Mouse (Mus musculus) midbrain, postnatal 0 days (tissue): Measurements from ENCODE around the gene Psmg1. TPM values are rescaled to one million over a fixed set of nuclear protein-coding genes. Genes with fewer than 3 reads are reported as not detected.

Experiments
- ATAC-seq: fragments of 200-750 bp; cut with Nextera tagmentation; 2 replicates; pipeline ENCODE4 v1.8.0; 2017; ENCODE audit warnings: moderate number of reproducible peaks, mild to moderate bottlenecking, moderate TSS enrichment, moderate library complexity; ENCODE audit not compliant: low FRiP score
- DNase-seq: peaks from one replicate; pipeline ENCODE4 v3.0.0-alpha.2; 2015; ENCODE audit warnings: low spot score
- H3K27ac ChIP-seq: fragments of 300-500 bp; sonication (generic); 2 replicates; pipeline ENCODE4 v1.5.1; 2014; ENCODE audit warnings: low read depth, mild to moderate bottlenecking, low read length, mixed read lengths
- H3K27me3 ChIP-seq: fragments of 300-500 bp; sonication (generic); 2 replicates; pipeline ENCODE4 v1.6.1; 2014; ENCODE audit warnings: low read length, control low read depth, mixed read lengths; ENCODE audit not compliant: insufficient read depth
- H3K36me3 ChIP-seq: fragments of 300-500 bp; sonication (generic); 2 replicates; pipeline ENCODE4 v1.6.1; 2014; ENCODE audit warnings: low read length, control low read depth, mixed read lengths; ENCODE audit not compliant: insufficient read depth
- H3K4me1 ChIP-seq: fragments of 300-500 bp; sonication (generic); 2 replicates; pipeline ENCODE4 v1.6.1; 2014; ENCODE audit warnings: mild to moderate bottlenecking, control low read depth, antibody characterized with exemption, low read length, mixed read lengths; ENCODE audit not compliant: insufficient read depth
- H3K4me2 ChIP-seq: fragments of 300-500 bp; sonication (generic); 2 replicates; pipeline ENCODE4 v1.6.1; 2014; ENCODE audit warnings: low read depth, mild to moderate bottlenecking, low read length, mixed read lengths; ENCODE audit not compliant: poor library complexity, severe bottlenecking
- H3K4me3 ChIP-seq: fragments of 300-500 bp; sonication (generic); 2 replicates; pipeline ENCODE4 v1.5.1; 2014; ENCODE audit warnings: low read depth, mild to moderate bottlenecking, low read length, moderate library complexity
- H3K9ac ChIP-seq: fragments of 300-500 bp; sonication (generic); replicated peaks from 2 replicates; pipeline ENCODE4 v1.6.1; 2014; ENCODE audit warnings: mild to moderate bottlenecking, low read length, moderate library complexity, mixed read lengths; ENCODE audit not compliant: poor library complexity, severe bottlenecking
- H3K9me3 ChIP-seq: fragments of 300-500 bp; sonication (generic); 2 replicates; pipeline ENCODE4 v1.6.1; 2016; ENCODE audit warnings: low read length, control low read depth
- CTCF ChIP-seq: IDR thresholded peaks from 2 replicates; pipeline ENCODE4 v1.5.1; 2016; ENCODE audit warnings: antibody characterized with exemption, mild to moderate bottlenecking
- WGBS: fragments of 180-500 bp; shearing (Covaris S2); extraction: QIAGEN DNeasy Blood & Tissue Kit; methylation state at CpG from one replicate; pipeline ENCODE4 v1.1.7; 2014; 5-methylcytosine and 5-hydroxymethylcytosine counted together
- polyA plus RNA-seq: library from polyadenylated mRNA; unstranded; fragments of >200 nt; fragmentation: Nextera tagmentation; extraction: Ambion mirVana; gene quantifications from 2 replicates; pipeline ENCODE4 v1.2.1, GENCODE M21; 2015
- total RNA-seq: library from RNA; depleted of rRNA; stranded (reverse); fragments of >200 nt; gene quantifications from 2 replicates; pipeline ENCODE4 v1.2.3, GENCODE M21; 2014

Psmg1 gene
- total and polyA plus RNA-seq, 2 experiments from 2014 or later = 27.3 to 50.9 TPM

DNA sequence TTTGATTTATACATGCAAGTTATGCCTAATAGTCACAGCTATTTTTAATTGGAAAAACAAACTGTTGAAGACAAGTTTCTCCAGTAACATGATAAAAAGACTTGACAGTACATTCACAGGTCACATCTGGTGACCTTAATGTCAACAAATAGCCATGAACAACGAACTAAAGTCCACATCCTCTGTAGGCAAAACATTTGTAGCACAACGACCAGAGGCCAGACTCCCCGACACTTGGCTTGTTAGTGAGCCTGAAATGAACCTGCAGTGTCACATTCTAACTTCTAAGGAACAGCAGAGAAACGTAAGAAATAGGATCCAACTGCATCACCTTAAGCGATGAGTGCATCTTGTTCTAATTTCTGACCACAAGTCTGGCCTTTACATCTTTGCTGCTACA lies 1.8 kb upstream of the Psmg1 start:
- WGBS = 80% methylated on average over 5 of the region's 5 CpGs
- Histone ChIP-seq H3K4me3 (no peak overlapping the region), H3K27ac (no peak overlapping the region), H3K4me1 (no peaks in the 10 kb centered on the region), H3K9me3 (no peaks in the 10 kb centered on the region), H3K27me3 (no peaks in the 10 kb centered on the region), H3K36me3 (peaks cover 19% of the 10 kb centered on the region; the same call in 1 of the 2 replicates), H3K9ac (no peak overlapping the region), H3K4me2 (no peak overlapping the region)
- ATAC-seq (no peak), DNase-seq (no peak)
- no peak for TF ChIP-seq CTCF

DNA sequence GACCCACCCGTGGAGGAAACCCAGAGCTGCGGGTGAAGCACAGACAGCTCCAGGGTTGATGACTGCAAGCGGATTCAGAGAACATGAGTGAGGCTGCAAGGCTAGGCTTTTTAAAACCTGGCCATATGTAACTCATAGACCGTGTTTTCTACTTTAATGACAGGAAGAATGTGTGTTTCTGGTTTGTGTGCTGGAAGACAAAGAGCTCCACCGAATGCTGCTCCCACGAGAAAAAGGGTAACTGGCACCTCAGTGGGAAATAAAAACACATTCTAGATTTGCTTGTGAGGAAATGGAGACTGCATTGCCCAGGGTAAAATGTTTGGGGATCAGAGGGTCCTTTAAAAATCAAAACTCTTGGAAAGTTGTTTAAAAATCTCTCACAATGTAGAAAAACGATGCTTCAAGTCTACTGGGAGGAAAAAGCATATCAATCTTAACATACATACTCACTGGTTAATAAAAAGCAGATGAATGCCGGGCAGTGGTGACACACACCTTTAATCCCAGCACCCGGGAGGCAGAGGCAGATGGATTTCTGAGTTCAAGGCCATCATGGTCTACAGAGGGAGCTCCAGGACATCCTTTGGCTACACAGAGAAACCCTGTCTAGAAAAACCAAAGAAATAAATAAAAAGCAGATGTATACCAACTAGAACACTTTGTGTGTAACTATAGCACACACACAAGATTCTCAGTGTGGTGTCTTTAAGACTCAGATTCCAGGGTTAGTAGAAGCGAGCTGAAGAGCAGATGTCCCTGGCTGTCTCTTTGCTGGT lies 551 bp upstream of the Psmg1 start:
- no peaks in the 10 kb centered on the region for H3K27me3 ChIP-seq
- H3K27ac ChIP-seq = peak overlapping the region; percentile 77
- H3K36me3 ChIP-seq = peaks cover 18% of the 10 kb centered on the region
- peak overlapping the region; percentile 74 for H3K4me3 ChIP-seq
- WGBS = 7% methylated on average over 10 of the region's 10 CpGs
- no peak; the same call in 1 of the 2 replicates for ATAC-seq
- peak overlapping the region; percentile 74 for H3K9ac ChIP-seq
- TF ChIP-seq CTCF = peak; percentile 34
- H3K9me3 ChIP-seq = no peaks in the 10 kb centered on the region
- H3K4me1 ChIP-seq = no peaks in the 10 kb centered on the region
- no peak for DNase-seq
- peak overlapping the region; percentile 71 for H3K4me2 ChIP-seq

DNA sequence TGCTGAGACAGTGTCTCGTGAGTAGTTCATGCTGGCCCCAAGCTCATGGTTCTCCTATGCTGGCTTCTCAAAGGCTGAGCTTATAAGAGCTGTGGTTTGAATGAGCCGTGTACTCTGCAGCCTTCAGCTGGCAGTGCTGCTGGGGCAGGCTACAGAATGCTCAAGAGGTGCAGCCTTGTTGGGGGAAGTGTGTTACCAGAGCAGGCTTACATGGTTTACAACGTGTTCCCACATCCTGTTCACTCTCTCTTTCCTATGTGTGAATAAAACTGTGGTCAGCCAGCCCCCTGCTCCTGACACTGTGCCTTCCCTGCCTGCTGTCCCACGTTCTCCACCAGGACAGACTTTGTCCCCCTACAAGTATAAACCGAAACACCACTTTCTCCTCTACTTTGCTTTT lies 5.8 kb downstream of the Psmg1 start:
- DNase-seq (no peak), ATAC-seq (no peak)
- no peaks in the 10 kb centered on the region for H3K27me3 ChIP-seq
- no peaks in the 10 kb centered on the region for H3K4me1 ChIP-seq
- H3K4me3 ChIP-seq = no peak overlapping the region
- H3K27ac ChIP-seq = no peak overlapping the region
- no peak for TF ChIP-seq CTCF
- H3K9ac ChIP-seq = no peak overlapping the region
- H3K36me3 ChIP-seq = peaks cover 24% of the 10 kb centered on the region
- H3K4me2 ChIP-seq = no peak overlapping the region
- 90% methylated on average over 5 of the region's 5 CpGs for WGBS
- H3K9me3 ChIP-seq = no peaks in the 10 kb centered on the region

DNA sequence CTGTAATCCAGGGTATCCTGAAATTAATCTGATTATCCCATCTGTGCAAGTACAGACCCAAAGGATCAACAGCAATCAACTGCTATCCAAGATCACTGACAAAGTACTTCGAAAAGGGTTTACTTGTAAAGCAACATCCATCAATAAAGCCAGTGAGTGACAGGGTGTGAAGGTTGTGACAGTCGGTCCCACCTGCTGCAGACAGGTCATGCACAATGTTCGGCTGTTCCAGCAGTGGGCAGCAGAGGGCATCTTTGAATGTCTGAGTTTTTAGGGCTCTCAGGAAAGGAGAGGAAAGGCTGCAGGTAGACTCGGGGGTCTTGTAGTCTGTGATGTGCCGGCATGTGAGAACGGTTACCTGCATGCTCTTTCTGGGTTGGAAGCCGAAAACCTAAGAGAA lies 7.2 kb downstream of the Psmg1 start:
- Histone ChIP-seq H3K36me3 (peaks cover 24% of the 10 kb centered on the region), H3K4me3 (no peak overlapping the region), H3K9me3 (no peaks in the 10 kb centered on the region), H3K9ac (no peak overlapping the region), H3K27ac (no peak overlapping the region), H3K27me3 (no peaks in the 10 kb centered on the region), H3K4me2 (no peak overlapping the region), H3K4me1 (no peaks in the 10 kb centered on the region)
- TF ChIP-seq CTCF = peak; percentile 65
- DNase-seq (peak; percentile 26), ATAC-seq (no peak)
- WGBS = 83% methylated on average over 7 of the region's 7 CpGs

DNA sequence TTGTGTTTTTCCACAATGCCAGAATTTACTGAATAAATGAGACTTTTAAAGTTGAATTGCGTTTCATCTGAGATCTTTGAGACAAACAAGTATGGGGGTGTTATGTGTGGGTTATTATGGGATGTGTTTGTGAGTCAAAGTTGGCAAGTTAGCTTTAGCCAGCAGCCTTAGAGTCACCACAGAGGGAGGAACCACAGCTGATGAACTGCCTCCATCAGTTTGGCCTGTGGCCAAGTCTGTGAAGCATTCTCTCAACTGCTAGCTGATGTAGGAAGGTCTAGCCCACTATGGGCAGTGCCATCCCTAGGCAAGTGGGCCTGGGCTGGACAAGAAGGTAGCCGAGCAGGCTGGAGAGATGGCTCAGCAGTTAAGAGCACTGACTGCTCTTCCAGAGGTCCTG lies 19.9 kb downstream of the Psmg1 start:
- Histone ChIP-seq H3K27ac (no peak overlapping the region), H3K4me3 (no peak overlapping the region), H3K9me3 (no peaks in the 10 kb centered on the region), H3K4me2 (no peak overlapping the region), H3K36me3 (no peaks in the 10 kb centered on the region), H3K27me3 (no peaks in the 10 kb centered on the region), H3K9ac (no peak overlapping the region), H3K4me1 (no peaks in the 10 kb centered on the region)
- DNase-seq (no peak), ATAC-seq (no peak)
- 85% methylated on average over 2 of the region's 2 CpGs for WGBS
- TF ChIP-seq CTCF = no peak

DNA sequence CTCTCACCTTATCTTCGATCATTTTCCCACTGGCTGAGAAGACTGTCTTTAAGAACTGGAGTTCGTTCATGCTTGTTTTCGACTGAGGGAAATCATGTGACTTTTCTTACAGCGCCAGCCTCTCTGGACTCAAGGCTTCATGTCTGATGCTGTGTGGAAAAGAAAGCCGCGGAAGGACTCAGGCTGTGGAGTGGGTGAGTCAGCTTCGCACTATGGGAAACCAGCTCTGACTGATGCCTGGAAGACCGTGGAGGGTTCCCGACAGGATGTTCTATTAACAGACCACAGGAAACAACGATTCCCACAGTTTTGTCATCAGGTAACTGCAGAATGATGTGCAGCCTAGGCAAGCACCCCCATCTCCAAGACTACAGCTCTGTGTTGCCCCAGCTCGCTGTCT lies 23.3 kb downstream of the Psmg1 start:
- Histone ChIP-seq H3K27me3 (no peaks in the 10 kb centered on the region), H3K4me3 (no peak overlapping the region), H3K36me3 (no peaks in the 10 kb centered on the region), H3K27ac (no peak overlapping the region), H3K4me2 (no peak overlapping the region), H3K4me1 (no peaks in the 10 kb centered on the region), H3K9me3 (no peaks in the 10 kb centered on the region), H3K9ac (no peak overlapping the region)
- TF ChIP-seq CTCF = no peak
- ATAC-seq (no peak), DNase-seq (no peak)
- 87% methylated on average over 11 of the region's 11 CpGs for WGBS
